Mouse (Mus musculus) neural tube, embryonic 13.5 days (tissue): ENCODE data around the gene Snrpd3. TPM values are rescaled to one million over a fixed set of nuclear protein-coding genes. Genes with fewer than 3 reads are reported as not detected.
"Not testable (repeated sequence)": the region's sequence is repeated elsewhere in the genome, so short reads cannot be mapped to it uniquely, and the experiment has no call there.

Experiments
- ATAC-seq: fragments of 200-750 bp; cut with Nextera tagmentation; 2 replicates; pipeline ENCODE4 v1.8.0; 2017; ENCODE audit warnings: low read depth, mild to moderate bottlenecking, moderate TSS enrichment, moderate library complexity
- H3K27ac ChIP-seq: fragments of 300-500 bp; sonication (generic); replicated peaks from 2 replicates; pipeline ENCODE4 v1.5.1; 2015; ENCODE audit warnings: moderate library complexity, mild to moderate bottlenecking, inconsistent platforms
- H3K27me3 ChIP-seq: fragments of 300-500 bp; sonication (generic); 2 replicates; pipeline ENCODE4 v1.6.1; 2015; ENCODE audit warnings: mild to moderate bottlenecking, inconsistent platforms
- H3K36me3 ChIP-seq: fragments of 300-500 bp; sonication (generic); 2 replicates; pipeline ENCODE4 v1.6.1; 2015; ENCODE audit warnings: mild to moderate bottlenecking, inconsistent platforms
- H3K4me1 ChIP-seq: fragments of 300-500 bp; sonication (generic); replicated peaks from 2 replicates; pipeline ENCODE4 v1.6.1; 2015; ENCODE audit warnings: inconsistent platforms
- H3K4me2 ChIP-seq: fragments of 300-500 bp; sonication (generic); 2 replicates; pipeline ENCODE4 v1.6.1; 2015; ENCODE audit warnings: inconsistent platforms, mild to moderate bottlenecking, moderate library complexity
- H3K4me3 ChIP-seq: fragments of 300-500 bp; sonication (generic); 2 replicates; pipeline ENCODE4 v1.5.1; 2015; ENCODE audit warnings: mild to moderate bottlenecking, inconsistent platforms
- H3K9ac ChIP-seq: fragments of 300-500 bp; sonication (generic); 2 replicates; pipeline ENCODE4 v1.6.1; 2015; ENCODE audit warnings: moderate library complexity, mild to moderate bottlenecking, inconsistent platforms
- H3K9me3 ChIP-seq: fragments of 300-500 bp; sonication (generic); 2 replicates; pipeline ENCODE4 v1.6.1; 2016; ENCODE audit warnings: inconsistent platforms
- WGBS: fragments of 180-500 bp; shearing (Covaris S2); methylation state at CpG from one replicate; pipeline ENCODE4 v1.1.7; 2015; 5-methylcytosine and 5-hydroxymethylcytosine counted together
- polyA plus RNA-seq: library from polyadenylated mRNA; unstranded; fragments of >200 nt; fragmentation: Nextera tagmentation; extraction: Ambion mirVana; gene quantifications from 2 replicates; pipeline ENCODE4 v1.2.1, GENCODE M21; 2015

The Snrpd3 gene
- polyA plus RNA-seq, 1 experiment from 2014 or later, result 145 TPM

DNA sequence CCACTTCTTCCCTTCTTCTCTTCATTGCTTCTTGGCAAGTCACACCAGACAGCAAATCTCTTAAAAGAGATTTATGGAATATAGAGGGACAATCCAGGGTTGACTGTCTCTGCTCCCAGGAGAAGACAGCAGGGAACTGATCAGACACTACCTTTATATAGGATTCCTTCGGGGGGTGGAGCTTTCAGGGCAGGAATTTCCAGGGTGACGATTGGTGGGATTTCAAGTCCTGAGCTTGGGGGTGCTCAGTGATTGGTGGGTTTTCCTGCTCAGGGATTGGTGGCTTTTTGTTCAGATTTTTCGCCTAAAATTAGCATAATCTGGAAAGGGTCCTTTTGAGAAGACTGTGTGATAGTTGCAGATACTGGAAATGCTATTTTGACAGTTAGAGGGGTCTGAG is 30.2 kb upstream of the Snrpd3 start:
- Histone ChIP-seq H3K9ac (no peak overlapping the region), H3K4me3 (no peak overlapping the region), H3K27me3 (no peaks in the 10 kb centered on the region), H3K4me2 (no peak overlapping the region), H3K27ac (no peak overlapping the region), H3K9me3 (no peaks in the 10 kb centered on the region), H3K36me3 (no peaks in the 10 kb centered on the region), H3K4me1 (no peaks in the 10 kb centered on the region)
- WGBS, result 78% methylated on average over 3 of the region's 3 CpGs
- no peak for ATAC-seq

DNA sequence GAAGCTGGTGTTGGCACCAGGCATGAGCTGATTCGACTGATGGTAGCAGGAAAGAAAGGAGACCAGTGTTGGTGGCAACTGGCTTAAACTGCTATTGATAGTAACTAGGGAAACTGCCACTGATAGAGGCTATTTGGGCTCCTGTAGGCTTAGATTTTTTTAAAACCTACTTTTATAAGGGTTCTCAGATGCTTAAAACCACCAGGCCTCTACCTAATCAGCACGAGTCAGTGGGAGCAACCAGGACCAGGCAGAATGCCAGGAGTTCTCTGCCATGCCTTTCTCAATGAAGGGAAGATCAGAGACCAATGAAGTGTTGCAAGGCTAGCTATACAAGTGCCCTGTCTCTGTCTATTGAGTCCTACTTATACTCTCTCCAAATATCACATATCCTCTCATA is 27.8 kb upstream of the Snrpd3 start:
- H3K4me2 ChIP-seq, result no peak overlapping the region
- no peaks in the 10 kb centered on the region for H3K4me1 ChIP-seq
- H3K9ac ChIP-seq, result no peak overlapping the region
- WGBS, result 79% methylated on average over 2 of the region's 2 CpGs
- H3K27ac ChIP-seq, result no peak overlapping the region
- H3K36me3 ChIP-seq, result no peaks in the 10 kb centered on the region
- no peaks in the 10 kb centered on the region for H3K27me3 ChIP-seq
- no peaks in the 10 kb centered on the region for H3K9me3 ChIP-seq
- no peak for ATAC-seq
- H3K4me3 ChIP-seq, result no peak overlapping the region

DNA sequence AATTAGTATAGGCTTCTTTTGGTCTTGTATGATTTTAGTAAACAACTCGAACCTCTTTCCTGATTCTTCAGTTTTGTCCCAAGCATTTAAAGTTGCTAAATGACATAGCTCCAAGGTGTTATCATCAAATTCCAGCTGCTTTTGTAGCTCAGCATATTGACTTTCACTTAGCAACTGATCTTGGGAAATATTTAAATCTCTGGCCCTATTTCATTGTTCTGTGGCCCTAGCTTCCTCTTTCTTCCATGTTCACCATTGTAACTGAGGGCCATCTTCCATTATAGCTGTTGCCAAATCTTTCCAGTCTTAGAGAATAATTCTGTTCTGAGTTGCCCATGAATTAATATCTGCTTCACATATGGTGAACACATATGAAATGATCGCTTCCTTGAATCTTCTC is 26.6 kb upstream of the Snrpd3 start:
- no peak overlapping the region for H3K9ac ChIP-seq
- H3K27me3 ChIP-seq, result no peaks in the 10 kb centered on the region
- H3K27ac ChIP-seq, result no peak overlapping the region
- WGBS, result 77% methylated on average over 2 of the region's 2 CpGs
- no peak overlapping the region for H3K4me2 ChIP-seq
- ATAC-seq, result no peak
- no peaks in the 10 kb centered on the region for H3K9me3 ChIP-seq
- H3K4me1 ChIP-seq, result no peaks in the 10 kb centered on the region
- no peaks in the 10 kb centered on the region for H3K36me3 ChIP-seq
- H3K4me3 ChIP-seq, result no peak overlapping the region

DNA sequence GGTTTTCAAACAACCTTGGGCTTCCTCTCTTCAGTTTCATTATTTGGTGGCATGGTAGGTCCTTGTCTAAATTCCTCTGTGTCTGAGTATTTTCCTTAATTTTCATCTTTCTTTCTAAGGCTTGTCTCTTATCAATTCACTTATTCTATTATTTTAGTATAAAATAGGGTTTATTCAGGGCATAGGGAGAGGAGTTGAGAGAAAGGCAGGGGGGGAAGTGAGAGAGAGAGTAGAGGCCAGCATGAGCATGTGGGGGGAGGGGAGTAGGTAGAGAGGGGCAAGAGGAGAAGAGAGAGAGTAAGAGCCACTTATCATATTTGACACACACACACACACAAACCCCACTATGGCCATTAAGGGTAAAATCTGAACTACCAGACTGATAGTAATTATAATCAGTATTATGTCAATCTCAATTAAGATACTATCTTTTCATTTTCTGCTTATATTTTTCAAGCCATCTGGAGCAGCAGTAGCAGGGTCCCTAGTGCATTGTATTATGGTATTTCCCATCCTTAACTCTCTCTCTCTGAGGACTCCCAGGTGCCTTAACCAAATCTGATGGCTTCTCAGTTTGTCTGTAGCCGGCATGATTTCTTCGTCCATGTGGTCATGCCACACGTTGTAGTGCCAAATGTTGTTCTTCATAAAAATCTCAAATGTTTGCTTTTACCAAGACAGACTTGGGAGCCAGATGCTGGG is 26.0 kb upstream of the Snrpd3 start:
- H3K36me3 ChIP-seq, result no peaks in the 10 kb centered on the region
- no peak overlapping the region for H3K4me3 ChIP-seq
- no peaks in the 10 kb centered on the region for H3K27me3 ChIP-seq
- H3K4me1 ChIP-seq, result no peaks in the 10 kb centered on the region
- WGBS, result 73% methylated on average over 3 of the region's 3 CpGs
- H3K27ac ChIP-seq, result no peak overlapping the region
- no peak overlapping the region for H3K9ac ChIP-seq
- no peak for ATAC-seq
- no peak overlapping the region for H3K4me2 ChIP-seq
- no peaks in the 10 kb centered on the region for H3K9me3 ChIP-seq

DNA sequence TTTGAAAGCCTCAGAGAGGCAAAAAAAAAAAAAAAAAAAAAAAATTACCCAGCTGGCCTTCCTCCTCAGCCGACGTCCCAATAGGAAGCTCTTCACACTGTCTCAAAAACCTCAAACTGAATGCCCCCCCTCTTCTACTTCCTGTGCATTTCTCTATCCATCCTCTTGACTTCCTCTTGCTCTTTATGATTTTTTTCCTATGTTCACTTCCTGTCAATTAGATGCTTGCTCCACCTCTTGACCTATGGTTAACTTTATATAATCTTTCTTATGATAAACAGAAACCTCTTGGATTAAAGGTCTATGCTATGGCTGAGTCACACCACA is 25.5 kb upstream of the Snrpd3 start:
- WGBS, result 65% methylated on average over 2 of the region's 2 CpGs
- no peak for ATAC-seq
- no peak overlapping the region for H3K4me2 ChIP-seq
- no peak overlapping the region for H3K27ac ChIP-seq
- no peaks in the 10 kb centered on the region for H3K36me3 ChIP-seq
- H3K9me3 ChIP-seq, result no peaks in the 10 kb centered on the region
- H3K4me3 ChIP-seq, result no peak overlapping the region
- no peak overlapping the region for H3K9ac ChIP-seq
- no peaks in the 10 kb centered on the region for H3K27me3 ChIP-seq
- no peaks in the 10 kb centered on the region for H3K4me1 ChIP-seq

DNA sequence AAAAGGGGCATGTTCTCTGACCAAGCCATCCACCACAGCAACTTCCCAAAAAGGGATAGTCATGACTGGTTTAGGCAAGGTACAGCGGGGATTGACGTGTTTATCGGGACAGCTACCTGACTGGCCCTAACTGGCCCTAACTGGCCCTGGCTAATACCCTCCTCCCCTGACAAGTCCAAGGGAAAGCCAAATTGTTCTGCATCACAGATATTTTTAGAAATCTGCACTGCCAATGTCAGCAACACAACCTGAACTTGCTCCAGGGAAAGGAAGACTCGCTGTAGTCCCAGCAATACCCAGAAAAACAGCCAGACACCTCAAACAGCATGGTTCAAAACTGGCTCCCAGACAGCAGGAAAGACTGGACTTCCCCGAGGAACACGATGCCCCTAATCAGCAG is 22.0 kb upstream of the Snrpd3 start:
- Histone ChIP-seq H3K4me2 (no peak overlapping the region), H3K4me3 (no peak overlapping the region), H3K9me3 (no peaks in the 10 kb centered on the region), H3K9ac (no peak overlapping the region), H3K27me3 (no peaks in the 10 kb centered on the region), H3K4me1 (no peaks in the 10 kb centered on the region), H3K27ac (no peak overlapping the region), H3K36me3 (no peaks in the 10 kb centered on the region)
- ATAC-seq, result no peak
- 77% methylated on average over 6 of the region's 6 CpGs for WGBS

DNA sequence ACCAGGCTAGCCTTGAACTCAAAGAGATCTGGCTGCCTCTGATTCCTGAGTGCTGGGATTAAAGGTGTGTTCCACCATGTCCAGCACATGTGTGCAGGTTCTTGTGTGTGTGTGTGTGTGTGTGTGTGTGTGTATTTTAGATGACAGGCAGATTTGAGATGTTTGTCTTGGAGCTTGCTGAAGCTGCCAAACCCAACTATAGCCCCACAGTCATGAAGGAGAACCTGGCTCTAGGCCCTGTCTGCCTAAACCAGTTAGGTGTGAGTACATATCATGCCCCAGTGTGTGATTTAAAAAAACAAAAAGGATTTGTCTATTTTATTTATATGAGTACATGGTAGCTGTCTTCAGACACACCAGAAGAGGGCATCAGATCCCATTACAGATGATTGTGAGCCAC is 21.4 kb upstream of the Snrpd3 start:
- H3K4me2 ChIP-seq, result no peak overlapping the region
- no peak overlapping the region for H3K9ac ChIP-seq
- no peak overlapping the region for H3K4me3 ChIP-seq
- ATAC-seq, result no peak
- H3K4me1 ChIP-seq, result no peaks in the 10 kb centered on the region
- H3K36me3 ChIP-seq, result no peaks in the 10 kb centered on the region
- no peak overlapping the region for H3K27ac ChIP-seq
- H3K9me3 ChIP-seq, result no peaks in the 10 kb centered on the region
- no peaks in the 10 kb centered on the region for H3K27me3 ChIP-seq

DNA sequence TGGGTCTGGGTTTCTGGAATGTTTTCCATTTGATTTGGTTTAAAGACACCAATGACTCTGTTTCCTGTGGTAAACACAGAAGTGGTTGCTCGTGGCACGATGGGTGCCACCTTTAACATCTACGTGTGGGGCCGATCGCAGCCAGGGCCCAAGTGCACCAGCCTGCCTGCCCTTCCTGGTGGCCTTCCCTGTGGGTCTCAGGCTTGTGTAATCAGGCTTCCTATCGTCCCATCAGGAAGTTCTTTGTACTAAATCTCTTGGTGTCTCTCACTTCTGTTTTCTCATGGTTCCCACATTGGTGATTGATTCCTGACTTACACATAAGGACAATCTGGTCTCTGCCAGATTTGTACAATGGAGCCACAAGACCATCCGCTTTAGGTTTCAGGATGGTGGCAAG is 18.1 kb upstream of the Snrpd3 start:
- H3K9me3 ChIP-seq, H3K4me2 ChIP-seq, H3K27me3 ChIP-seq, ATAC-seq, H3K4me1 ChIP-seq, H3K4me3 ChIP-seq, H3K9ac ChIP-seq, H3K27ac ChIP-seq: not testable (repeated sequence)
- WGBS, result 92% methylated on average over 7 of the region's 7 CpGs
- H3K36me3 ChIP-seq, result peaks cover 10% of the 10 kb centered on the region

DNA sequence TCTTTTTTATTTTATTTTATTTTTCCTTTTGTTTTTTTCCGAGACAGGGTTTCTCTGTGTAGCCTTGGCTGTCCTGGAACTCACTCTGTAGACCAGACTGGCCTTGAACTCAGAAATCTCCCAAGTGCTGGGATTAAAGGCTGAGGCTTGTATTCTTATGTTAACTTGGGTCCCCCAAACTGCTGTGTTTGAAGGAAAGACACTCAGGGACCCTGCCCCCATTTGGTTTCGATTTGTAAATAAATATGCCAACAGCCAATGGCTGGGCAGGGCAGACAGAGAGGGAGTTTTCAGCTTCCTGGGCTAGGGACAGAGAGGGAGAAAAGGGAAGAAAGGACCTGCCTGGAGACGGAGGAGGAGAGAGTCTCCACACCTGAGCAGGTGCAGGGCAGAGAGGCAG is 17.6 kb upstream of the Snrpd3 start:
- no peak for ATAC-seq
- H3K36me3 ChIP-seq, result peaks cover 10% of the 10 kb centered on the region
- 52% methylated on average over 3 of the region's 3 CpGs for WGBS
- no peak overlapping the region for H3K4me2 ChIP-seq
- H3K27me3 ChIP-seq, result no peaks in the 10 kb centered on the region
- no peak overlapping the region for H3K27ac ChIP-seq
- H3K4me1 ChIP-seq, result no peaks in the 10 kb centered on the region
- H3K9ac ChIP-seq, result no peak overlapping the region
- no peak overlapping the region for H3K4me3 ChIP-seq
- H3K9me3 ChIP-seq, result no peaks in the 10 kb centered on the region

DNA sequence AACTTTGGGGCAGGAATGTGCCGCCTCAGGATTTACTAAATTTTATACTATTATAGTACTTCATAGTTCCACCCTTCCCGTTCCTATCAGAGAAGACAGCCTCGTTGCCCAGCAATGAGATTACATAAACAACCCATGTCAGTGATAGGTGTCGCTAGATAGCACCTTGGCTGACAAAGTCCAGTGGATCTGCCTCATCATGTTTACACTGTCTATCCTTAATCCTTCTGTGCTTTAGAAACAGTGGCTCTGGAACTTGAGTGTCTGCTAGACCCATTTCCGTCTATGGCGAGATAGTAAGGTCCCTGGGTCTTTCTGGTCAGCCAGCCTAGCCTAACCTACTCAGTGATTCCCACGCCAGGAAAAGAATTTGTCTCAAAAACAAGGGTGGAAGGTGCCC is 17.0 kb upstream of the Snrpd3 start:
- no peak for ATAC-seq
- Histone ChIP-seq H3K9ac (no peak overlapping the region), H3K9me3 (no peaks in the 10 kb centered on the region), H3K27me3 (no peaks in the 10 kb centered on the region), H3K4me3 (no peak overlapping the region), H3K4me1 (no peaks in the 10 kb centered on the region), H3K4me2 (no peak overlapping the region), H3K36me3 (peaks cover 10% of the 10 kb centered on the region), H3K27ac (no peak overlapping the region)
- WGBS, result 82% methylated on average over 7 of the region's 7 CpGs

DNA sequence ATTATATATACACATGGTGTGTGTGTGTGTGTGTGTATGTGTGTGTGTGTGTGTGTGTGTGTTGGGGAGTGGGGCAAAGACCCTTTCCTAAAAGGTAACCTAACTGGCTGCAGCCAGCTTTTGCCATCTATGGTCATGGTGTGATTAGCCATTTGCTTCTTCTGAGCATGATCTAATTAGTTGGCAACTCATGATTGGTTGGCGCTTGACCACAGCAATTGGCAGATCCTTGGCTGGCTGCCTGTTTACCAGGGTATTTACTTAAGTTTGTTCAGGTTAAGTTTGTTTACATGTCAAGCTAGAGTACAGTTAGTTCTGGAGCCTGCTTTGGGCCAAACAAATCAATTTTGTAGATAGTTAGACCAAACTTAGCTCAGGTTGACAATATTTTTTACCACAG is 15.7 kb upstream of the Snrpd3 start:
- no peaks in the 10 kb centered on the region for H3K27me3 ChIP-seq
- ATAC-seq, result no peak
- WGBS, result 94% methylated on average over 1 of the region's 1 CpGs

DNA sequence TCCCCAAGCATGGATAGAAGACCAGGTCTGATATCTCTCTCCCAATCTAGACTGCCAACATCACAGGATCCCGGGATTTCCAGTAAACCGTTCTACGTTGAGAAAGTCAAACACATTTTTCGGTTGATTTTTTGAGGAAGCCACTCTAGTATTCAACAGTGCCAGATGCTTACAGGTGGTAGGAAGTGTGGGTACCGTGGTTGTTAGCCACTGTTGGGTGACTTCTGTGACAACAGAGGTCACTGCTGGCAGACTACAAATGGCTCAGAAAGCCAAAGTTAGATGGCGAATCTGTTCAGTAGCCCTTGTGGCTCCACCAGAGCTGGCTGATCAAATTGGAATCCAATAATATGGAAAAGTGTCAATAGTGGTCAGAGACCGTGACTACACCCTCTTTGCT is 13.7 kb upstream of the Snrpd3 start:
- Histone ChIP-seq H3K27me3 (no peaks in the 10 kb centered on the region), H3K9me3 (no peaks in the 10 kb centered on the region), H3K4me3 (no peak overlapping the region), H3K4me1 (no peaks in the 10 kb centered on the region), H3K27ac (no peak overlapping the region), H3K9ac (no peak overlapping the region), H3K36me3 (peaks cover 37% of the 10 kb centered on the region), H3K4me2 (no peak overlapping the region)
- ATAC-seq, result no peak
- WGBS, result 96% methylated on average over 7 of the region's 7 CpGs

More for the DNA sequence above, 15.7 kb upstream of the Snrpd3 start:
- no peak overlapping the region for H3K27ac ChIP-seq
- no peak overlapping the region for H3K4me2 ChIP-seq
- no peaks in the 10 kb centered on the region for H3K9me3 ChIP-seq
- H3K9ac ChIP-seq, result no peak overlapping the region
- H3K4me3 ChIP-seq, result no peak overlapping the region
- peaks cover 16% of the 10 kb centered on the region for H3K36me3 ChIP-seq
- H3K4me1 ChIP-seq, result no peaks in the 10 kb centered on the region

DNA sequence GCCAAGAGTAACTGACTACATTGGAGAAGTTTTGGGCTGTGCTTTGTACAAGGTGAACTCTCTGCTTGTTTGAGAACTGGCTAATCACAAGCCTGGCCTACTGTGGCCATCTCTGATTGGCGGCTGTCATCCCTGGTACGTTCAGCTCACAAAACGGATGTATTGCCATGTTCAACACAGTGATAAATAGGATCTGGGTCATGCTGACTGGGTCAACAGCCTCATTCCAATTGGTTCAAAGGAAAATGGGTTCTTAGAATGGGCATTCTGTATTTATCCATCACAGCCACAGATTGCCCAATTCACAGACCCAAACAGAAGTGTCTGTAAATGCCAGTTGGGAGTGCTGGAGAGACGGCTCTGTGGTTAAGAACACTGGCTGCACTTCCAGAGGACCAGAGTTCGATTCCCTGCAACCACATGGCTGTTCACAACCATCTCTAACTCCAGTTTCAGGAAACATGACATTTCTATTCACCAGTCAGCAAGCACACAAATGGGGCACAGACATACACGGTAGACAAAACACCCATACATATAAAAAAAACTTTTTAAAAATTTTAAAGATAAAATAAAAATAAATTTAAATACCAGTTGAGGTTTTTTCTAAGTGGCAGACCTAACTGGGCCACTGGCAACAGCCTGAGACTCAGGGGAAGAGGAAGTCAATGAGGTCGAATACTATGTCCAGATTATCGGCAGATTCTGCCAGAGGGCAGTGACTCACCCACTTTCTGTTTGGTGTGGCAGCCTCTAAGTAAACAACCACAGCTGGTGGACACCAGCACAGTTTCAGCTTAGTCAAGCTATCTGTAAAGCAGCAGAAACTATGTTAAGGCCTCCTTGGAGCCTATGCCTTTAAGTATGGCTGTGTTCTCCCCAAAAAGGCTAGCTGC is 12.9 kb upstream of the Snrpd3 start:
- 86% methylated on average over 8 of the region's 8 CpGs for WGBS
- no peak overlapping the region for H3K27ac ChIP-seq
- peaks cover 45% of the 10 kb centered on the region for H3K36me3 ChIP-seq
- H3K27me3 ChIP-seq, result no peaks in the 10 kb centered on the region
- H3K9ac ChIP-seq, result no peak overlapping the region
- ATAC-seq, result no peak
- H3K4me2 ChIP-seq, result no peak overlapping the region
- H3K4me1 ChIP-seq, result no peaks in the 10 kb centered on the region
- no peaks in the 10 kb centered on the region for H3K9me3 ChIP-seq
- no peak overlapping the region for H3K4me3 ChIP-seq
